Mouse (Mus musculus) limb, embryonic 12.5 days (tissue): ENCODE measurements around the gene Arhgef18. TPM values are rescaled to one million over a fixed set of nuclear protein-coding genes. Genes with fewer than 3 reads are reported as not detected.

Experiments used
- ATAC-seq: fragments of 200-750 bp; cut with Nextera tagmentation; 2 replicates; pipeline ENCODE4 v1.8.0; 2017; ENCODE audit warnings: low read depth, moderate TSS enrichment; ENCODE audit not compliant: insufficient number of reproducible peaks, insufficient read depth, low FRiP score, low TSS enrichment
- H3K27ac ChIP-seq: fragments of 300-500 bp; sonication (generic); 2 replicates; pipeline ENCODE4 v1.5.1; 2016; ENCODE audit warnings: mild to moderate bottlenecking, moderate library complexity
- H3K27me3 ChIP-seq: fragments of 300-500 bp; sonication (generic); 2 replicates; pipeline ENCODE4 v1.6.1; 2016; ENCODE audit warnings: mild to moderate bottlenecking, moderate library complexity
- H3K36me3 ChIP-seq: fragments of 300-500 bp; sonication (generic); 2 replicates; pipeline ENCODE4 v1.6.1; 2016; ENCODE audit warnings: mild to moderate bottlenecking, moderate library complexity
- H3K4me1 ChIP-seq: fragments of 300-500 bp; sonication (generic); replicated peaks from 2 replicates; pipeline ENCODE4 v1.6.1; 2016
- H3K4me2 ChIP-seq: fragments of 300-500 bp; sonication (generic); 2 replicates; pipeline ENCODE4 v1.6.1; 2016; ENCODE audit warnings: mild to moderate bottlenecking, moderate library complexity
- H3K4me3 ChIP-seq: fragments of 300-500 bp; sonication (generic); replicated peaks from 2 replicates; pipeline ENCODE4 v1.5.1; 2016; ENCODE audit warnings: mild to moderate bottlenecking
- H3K9ac ChIP-seq: fragments of 300-500 bp; sonication (generic); replicated peaks from 2 replicates; pipeline ENCODE4 v1.6.1; 2016; ENCODE audit warnings: mild to moderate bottlenecking, moderate library complexity
- H3K9me3 ChIP-seq: fragments of 300-500 bp; sonication (generic); 2 replicates; pipeline ENCODE4 v1.6.1; 2016; ENCODE audit warnings: mild to moderate bottlenecking, moderate library complexity
- WGBS: fragments of 180-500 bp; shearing (Covaris S2); methylation state at CpG from one replicate; pipeline ENCODE4 v1.1.7; 2016; 5-methylcytosine and 5-hydroxymethylcytosine counted together
- polyA plus RNA-seq: library from polyadenylated mRNA; unstranded; fragments of >200 nt; fragmentation: Nextera tagmentation; extraction: Ambion mirVana; gene quantifications from 2 replicates; pipeline ENCODE4 v1.2.1, GENCODE M21; 2016

The Arhgef18 gene
- polyA plus RNA-seq, 1 experiment from 2014 or later = 13.6 TPM

GRCm38 (mm10) chr8:3358060-3358459, 34.7 kb upstream of the Arhgef18 start:
- Histone ChIP-seq H3K9me3 (no peaks in the 10 kb centered on the region), H3K4me1 (no peaks in the 10 kb centered on the region), H3K9ac (no peak overlapping the region), H3K27me3 (no peaks in the 10 kb centered on the region), H3K36me3 (no peaks in the 10 kb centered on the region), H3K4me2 (no peak overlapping the region), H3K27ac (no peak overlapping the region), H3K4me3 (no peak overlapping the region)
- no peak; the same call in 1 of the 2 replicates for ATAC-seq
- WGBS = 5% methylated on average over 4 of the region's 4 CpGs

GRCm38 (mm10) chr8:3367086-3367485, 25.7 kb upstream of the Arhgef18 start:
- Histone ChIP-seq H3K36me3 (no peaks in the 10 kb centered on the region), H3K27me3 (no peaks in the 10 kb centered on the region), H3K9me3 (peaks cover 6% of the 10 kb centered on the region; the same call in 1 of the 2 replicates), H3K4me2 (no peak overlapping the region), H3K4me1 (no peaks in the 10 kb centered on the region), H3K4me3 (no peak overlapping the region), H3K9ac (no peak overlapping the region), H3K27ac (no peak overlapping the region)
- 87% methylated on average over 5 of the region's 5 CpGs for WGBS
- no peak for ATAC-seq

- no peak overlapping the region for H3K4me3 ChIP-seq
- no peaks in the 10 kb centered on the region for H3K27me3 ChIP-seq
- H3K4me1 ChIP-seq = no peaks in the 10 kb centered on the region
- H3K9ac ChIP-seq = no peak overlapping the region
- H3K27ac ChIP-seq = no peak overlapping the region
- H3K9me3 ChIP-seq = peaks cover 6% of the 10 kb centered on the region; the same call in 1 of the 2 replicates
- WGBS = 91% methylated on average over 1 of the region's 1 CpGs
- no peaks in the 10 kb centered on the region for H3K36me3 ChIP-seq
- H3K4me2 ChIP-seq = no peak overlapping the region
- no peak for ATAC-seq
Observed at GRCm38 (mm10) chr8:3368091-3368490, 24.7 kb upstream of the Arhgef18 start.

GRCm38 (mm10) chr8:3375748-3376147, 17.1 kb upstream of the Arhgef18 start:
- Histone ChIP-seq H3K27me3 (no peaks in the 10 kb centered on the region), H3K36me3 (no peaks in the 10 kb centered on the region), H3K9ac (no peak overlapping the region), H3K9me3 (peaks cover 4% of the 10 kb centered on the region; the same call in 1 of the 2 replicates), H3K4me3 (no peak overlapping the region), H3K27ac (no peak overlapping the region), H3K4me1 (no peaks in the 10 kb centered on the region), H3K4me2 (no peak overlapping the region)
- ATAC-seq = no peak

- no peak for ATAC-seq
- peaks cover 4% of the 10 kb centered on the region; the same call in 1 of the 2 replicates for H3K9me3 ChIP-seq
- WGBS = 45% methylated on average over 11 of the region's 11 CpGs
- no peak overlapping the region for H3K4me2 ChIP-seq
- no peaks in the 10 kb centered on the region for H3K36me3 ChIP-seq
- H3K27me3 ChIP-seq = no peaks in the 10 kb centered on the region
- H3K9ac ChIP-seq = no peak overlapping the region
- H3K4me1 ChIP-seq = no peaks in the 10 kb centered on the region
- no peak overlapping the region for H3K27ac ChIP-seq
- no peak overlapping the region for H3K4me3 ChIP-seq
Observed at GRCm38 (mm10) chr8:3376641-3377274, 16.0 kb upstream of the Arhgef18 start.

GRCm38 (mm10) chr8:3387286-3387685, 5.5 kb upstream of the Arhgef18 start:
- H3K9ac ChIP-seq = no peak overlapping the region
- H3K4me2 ChIP-seq = no peak overlapping the region
- ATAC-seq = peak; percentile 27; the same call in 1 of the 2 replicates
- H3K36me3 ChIP-seq = no peaks in the 10 kb centered on the region
- no peaks in the 10 kb centered on the region for H3K27me3 ChIP-seq
- 35% methylated on average over 6 of the region's 6 CpGs for WGBS
- no peaks in the 10 kb centered on the region for H3K4me1 ChIP-seq
- H3K27ac ChIP-seq = no peak overlapping the region
- H3K4me3 ChIP-seq = no peak overlapping the region
- H3K9me3 ChIP-seq = no peaks in the 10 kb centered on the region

- 75% methylated on average over 9 of the region's 9 CpGs for WGBS
- H3K27ac ChIP-seq = no peak overlapping the region
- no peak overlapping the region for H3K9ac ChIP-seq
- no peak overlapping the region for H3K4me3 ChIP-seq
- H3K9me3 ChIP-seq = no peaks in the 10 kb centered on the region
- peaks cover 4% of the 10 kb centered on the region for H3K4me1 ChIP-seq
- H3K36me3 ChIP-seq = no peaks in the 10 kb centered on the region
- H3K4me2 ChIP-seq = no peak overlapping the region
- H3K27me3 ChIP-seq = no peaks in the 10 kb centered on the region
- ATAC-seq = no peak
Observed at GRCm38 (mm10) chr8:3388591-3389338, 4.0 kb upstream of the Arhgef18 start.

- Histone ChIP-seq H3K4me3 (no peak overlapping the region), H3K4me2 (no peak overlapping the region), H3K9me3 (no peaks in the 10 kb centered on the region), H3K9ac (no peak overlapping the region), H3K4me1 (peaks cover 10% of the 10 kb centered on the region), H3K27ac (no peak overlapping the region), H3K36me3 (no peaks in the 10 kb centered on the region), H3K27me3 (no peaks in the 10 kb centered on the region)
- WGBS = 75% methylated on average over 1 of the region's 1 CpGs
- no peak for ATAC-seq
Observed at GRCm38 (mm10) chr8:3389506-3389905, 3.3 kb upstream of the Arhgef18 start.

- no peak for ATAC-seq
- peaks cover 20% of the 10 kb centered on the region for H3K4me1 ChIP-seq
- WGBS = 59% methylated on average over 4 of the region's 4 CpGs
Observed at GRCm38 (mm10) chr8:3392293-3392692, 513 bp upstream of the Arhgef18 start.

GRCm38 (mm10) chr8:3394600-3394999, 1.8 kb downstream of the Arhgef18 start:
- ATAC-seq = no peak
- Histone ChIP-seq H3K4me3 (no peak overlapping the region), H3K9ac (no peak overlapping the region), H3K27me3 (no peaks in the 10 kb centered on the region), H3K4me2 (no peak overlapping the region), H3K4me1 (peaks cover 20% of the 10 kb centered on the region), H3K27ac (no peak overlapping the region), H3K36me3 (peaks cover 5% of the 10 kb centered on the region; the same call in 1 of the 2 replicates), H3K9me3 (no peaks in the 10 kb centered on the region)
- WGBS = 12% methylated on average over 6 of the region's 6 CpGs

More at GRCm38 (mm10) chr8:3392293-3392692, 513 bp upstream of the Arhgef18 start:
- Histone ChIP-seq H3K27me3 (no peaks in the 10 kb centered on the region), H3K9me3 (no peaks in the 10 kb centered on the region), H3K9ac (peak overlapping the region; percentile 73; the same call in 1 of the 2 replicates), H3K27ac (no peak overlapping the region), H3K4me2 (peak overlapping the region; percentile 85), H3K4me3 (peak overlapping the region; percentile 75), H3K36me3 (no peaks in the 10 kb centered on the region)

GRCm38 (mm10) chr8:3395246-3395645, 2.4 kb downstream of the Arhgef18 start:
- no peak for ATAC-seq
- H3K4me2 ChIP-seq = no peak overlapping the region
- no peak overlapping the region for H3K9ac ChIP-seq
- H3K4me3 ChIP-seq = no peak overlapping the region
- H3K4me1 ChIP-seq = peaks cover 20% of the 10 kb centered on the region
- H3K27ac ChIP-seq = no peak overlapping the region
- no peaks in the 10 kb centered on the region for H3K27me3 ChIP-seq
- no peaks in the 10 kb centered on the region for H3K9me3 ChIP-seq
- H3K36me3 ChIP-seq = peaks cover 9% of the 10 kb centered on the region; the same call in 1 of the 2 replicates
- WGBS = 23% methylated on average over 4 of the region's 4 CpGs
